Mouse (Mus musculus): Measurements from ENCODE around the gene Cdx2.

Cdx2 gene

GRCm38 (mm10) chr5:147306638-147307397 is at the start of gene Cdx2:
Gene Cdx2 (minus strand): TSS chr5:147307270.
- DNase-seq: no peak

- DNase-seq: no peak
These were observed 49.4 kb upstream of the Cdx2 start for GRCm38 (mm10) chr5:147356260-147357055.

GRCm38 (mm10) chr5:147355788-147356187 is 48.7 kb upstream of the Cdx2 start:
- DNase-seq: no peak

- no peak for DNase-seq
These were observed 47.9 kb upstream of the Cdx2 start for GRCm38 (mm10) chr5:147354985-147355384.

GRCm38 (mm10) chr5:147354161-147354780 is 47.2 kb upstream of the Cdx2 start:
- peak; percentile 22 for DNase-seq

- no peak for DNase-seq
These were observed 44.9 kb upstream of the Cdx2 start for GRCm38 (mm10) chr5:147351931-147352330.

GRCm38 (mm10) chr5:147345981-147346380 is 38.9 kb upstream of the Cdx2 start:
- DNase-seq: peak; percentile 23

- peak; percentile 15 for DNase-seq
These were observed 36.8 kb upstream of the Cdx2 start for GRCm38 (mm10) chr5:147343904-147344303.

GRCm38 (mm10) chr5:147342901-147343300 is 35.8 kb upstream of the Cdx2 start:
- no peak for DNase-seq

- peak; percentile 80 for DNase-seq
These were observed 33.8 kb upstream of the Cdx2 start for GRCm38 (mm10) chr5:147340741-147341414.

GRCm38 (mm10) chr5:147339560-147339959 is 32.5 kb upstream of the Cdx2 start:
- DNase-seq: peak; percentile 55

GRCm38 (mm10) chr5:147338967-147339366 is 31.9 kb upstream of the Cdx2 start:
- DNase-seq: peak; percentile 16

GRCm38 (mm10) chr5:147332711-147333110 is 25.6 kb upstream of the Cdx2 start:
- DNase-seq: no peak

GRCm38 (mm10) chr5:147331547-147331946 is 24.5 kb upstream of the Cdx2 start:
- peak; percentile 90 for DNase-seq

GRCm38 (mm10) chr5:147329946-147330345 is 22.9 kb upstream of the Cdx2 start:
- no peak for DNase-seq

- no peak for DNase-seq
These were observed 20.6 kb upstream of the Cdx2 start for GRCm38 (mm10) chr5:147327636-147328035.

GRCm38 (mm10) chr5:147325931-147326330 is 18.9 kb upstream of the Cdx2 start:
- no peak for DNase-seq

- peak; percentile 89 for DNase-seq
These were observed 16.3 kb upstream of the Cdx2 start for GRCm38 (mm10) chr5:147323237-147323917.

GRCm38 (mm10) chr5:147322183-147322582 is 15.1 kb upstream of the Cdx2 start, which contains the start of gene Urad:
Gene Urad (minus strand): TSS chr5:147322440.
- DNase-seq: no peak

GRCm38 (mm10) chr5:147319653-147320052 is 12.6 kb upstream of the Cdx2 start:
- peak; percentile 36 for DNase-seq

- no peak for DNase-seq
These were observed 10.9 kb upstream of the Cdx2 start for GRCm38 (mm10) chr5:147317991-147318390.

GRCm38 (mm10) chr5:147317321-147317720 is 10.3 kb upstream of the Cdx2 start:
- no peak for DNase-seq

Measured in thymus, postnatal 14 days (tissue).